Mouse (Mus musculus) kidney, postnatal 25 days (tissue): Measurements from ENCODE around the gene Adap1.
A peak's percentile ranks its signal among the peaks of the same experiment; 100 is the strongest.

Experiments
- DNase-seq, 2 experiments: peaks; one replicate each; pipeline ENCODE4 v3.0.0; 2021; ENCODE audit warnings: mixed read lengths in 2 of 2

The Adap1 gene

DNA sequence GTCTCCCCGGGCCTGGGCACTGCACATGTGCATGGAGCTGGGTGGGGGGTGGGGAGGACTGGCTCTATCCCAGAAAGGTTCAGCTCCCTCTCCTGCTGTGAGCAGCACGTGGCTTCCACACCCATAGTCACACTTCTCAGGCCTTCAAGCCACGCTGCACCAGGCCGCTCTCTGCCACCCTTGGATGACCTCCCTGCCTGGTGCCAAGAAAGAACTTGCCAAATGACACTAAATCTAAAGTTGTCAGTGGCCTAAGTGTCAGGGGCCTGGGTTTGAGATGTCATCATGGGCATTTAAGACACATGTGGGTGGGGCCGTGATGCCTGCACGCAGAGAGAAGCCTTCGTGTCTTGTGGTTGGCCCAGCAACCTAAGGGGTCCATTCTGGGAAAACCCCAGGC lies 5.0 kb downstream of the Adap1 start:
- DNase-seq = peak; percentile 72 to 88

- DNase-seq = peak; percentile 32 to 52
Measured at GRCm38 (mm10) chr5:139317751-139318504, 7.5 kb downstream of the Adap1 start.

DNA sequence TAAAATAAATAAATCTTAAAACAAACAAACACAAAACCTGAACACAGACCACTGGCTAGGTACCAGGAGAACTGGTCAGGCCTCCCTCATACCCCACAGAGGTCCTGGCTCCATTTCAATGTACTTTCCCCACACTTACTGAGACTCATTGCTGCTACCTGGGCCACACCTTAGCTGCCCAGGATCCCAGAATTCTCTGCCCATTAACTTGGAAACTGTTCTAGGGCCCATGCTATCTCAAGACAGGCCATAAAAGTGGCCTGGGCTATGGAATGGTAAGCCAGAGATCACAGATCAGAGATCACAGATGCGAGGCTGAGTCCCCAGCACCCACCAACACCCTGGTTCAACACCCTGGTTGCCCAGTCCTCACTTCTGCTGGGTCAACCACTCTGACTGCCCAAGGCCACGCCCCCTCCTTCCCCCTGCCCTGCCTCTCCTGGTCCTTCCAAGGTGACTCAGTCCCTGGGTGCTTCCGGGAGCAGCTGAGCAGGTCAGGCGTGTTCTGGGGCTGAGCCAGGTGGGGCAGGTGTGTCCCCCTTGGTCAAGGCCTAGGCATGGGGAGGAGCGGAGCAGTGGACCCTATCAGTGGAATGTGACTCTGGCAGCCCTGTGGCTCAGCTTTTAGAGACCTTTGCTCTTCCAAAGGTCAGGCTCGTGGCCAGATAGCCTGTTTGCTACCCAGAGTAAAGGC lies 8.3 kb downstream of the Adap1 start:
- DNase-seq = peak; percentile 95 to 99

GRCm38 (mm10) chr5:139314941-139315642 lies 10.3 kb downstream of the Adap1 start:
- DNase-seq = peak; percentile 68 to 70

GRCm38 (mm10) chr5:139313536-139313935 lies 11.9 kb downstream of the Adap1 start:
- DNase-seq = peak; percentile 42 to 76

DNA sequence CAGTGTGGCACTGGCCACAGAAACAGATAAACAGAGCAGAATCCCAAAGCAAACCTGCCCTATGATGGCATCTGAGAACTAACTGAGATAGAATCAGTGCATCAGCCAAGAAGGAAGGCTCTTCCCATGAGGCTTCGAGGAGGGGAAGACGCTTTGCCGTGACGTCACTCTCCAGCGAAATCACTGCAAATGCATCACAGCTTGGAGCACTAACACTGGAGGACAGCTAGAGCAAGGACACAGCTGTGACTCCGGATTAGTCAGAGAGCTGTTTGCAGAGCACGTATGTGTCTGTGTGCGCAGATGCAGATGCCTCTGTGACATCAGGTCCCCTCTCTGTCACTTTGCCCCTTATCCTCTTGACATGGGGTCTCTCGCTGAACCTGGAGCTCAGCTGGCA lies 13.6 kb downstream of the Adap1 start:
- DNase-seq = no peak

- no peak for DNase-seq
Measured at GRCm38 (mm10) chr5:139310477-139310876, 14.9 kb downstream of the Adap1 start.

GRCm38 (mm10) chr5:139309946-139310345 lies 15.5 kb downstream of the Adap1 start:
- no peak for DNase-seq

DNA sequence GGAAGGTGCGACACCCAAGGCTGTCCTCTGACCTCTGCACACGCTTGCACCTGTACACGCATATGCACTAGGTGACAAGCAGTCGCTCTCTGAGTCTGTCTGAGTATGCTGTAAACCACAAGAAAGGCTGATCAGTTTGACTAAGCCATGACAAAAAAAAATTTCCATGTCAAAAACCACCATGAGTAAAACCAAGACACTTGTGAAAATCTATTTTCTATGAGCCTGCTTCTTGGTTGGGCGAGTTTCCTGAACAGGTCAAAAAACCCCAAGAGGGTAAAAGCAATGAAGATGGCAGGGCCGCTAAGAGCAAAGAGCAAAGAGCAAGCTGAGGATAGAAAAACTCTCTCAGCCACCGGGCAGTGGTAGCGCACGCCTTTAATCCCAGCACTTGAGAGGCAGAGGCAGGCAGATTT lies 21.8 kb downstream of the Adap1 start:
- no peak for DNase-seq

DNA sequence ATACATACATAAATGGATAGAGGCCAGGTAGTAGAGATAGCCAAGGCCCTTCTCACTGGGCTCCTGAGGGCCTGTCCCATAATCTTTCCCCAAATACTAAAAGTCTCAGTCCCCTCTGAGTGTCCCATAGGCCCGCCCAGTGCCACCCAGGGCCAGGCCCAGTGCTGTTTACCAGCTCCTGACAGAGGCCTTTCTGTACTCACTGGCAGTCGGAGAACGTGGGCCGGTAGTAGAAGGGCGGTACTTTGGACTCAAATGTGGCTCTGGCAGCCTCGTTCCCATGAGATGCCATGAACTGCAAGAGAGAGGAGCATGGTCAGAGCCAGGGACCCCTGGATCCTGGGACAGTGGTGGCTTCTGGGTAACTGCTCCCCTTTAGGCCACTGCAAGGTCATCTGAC lies 23.3 kb downstream of the Adap1 start:
- no peak for DNase-seq

GRCm38 (mm10) chr5:139297745-139298144 lies 27.7 kb downstream of the Adap1 start:
- no peak for DNase-seq

DNA sequence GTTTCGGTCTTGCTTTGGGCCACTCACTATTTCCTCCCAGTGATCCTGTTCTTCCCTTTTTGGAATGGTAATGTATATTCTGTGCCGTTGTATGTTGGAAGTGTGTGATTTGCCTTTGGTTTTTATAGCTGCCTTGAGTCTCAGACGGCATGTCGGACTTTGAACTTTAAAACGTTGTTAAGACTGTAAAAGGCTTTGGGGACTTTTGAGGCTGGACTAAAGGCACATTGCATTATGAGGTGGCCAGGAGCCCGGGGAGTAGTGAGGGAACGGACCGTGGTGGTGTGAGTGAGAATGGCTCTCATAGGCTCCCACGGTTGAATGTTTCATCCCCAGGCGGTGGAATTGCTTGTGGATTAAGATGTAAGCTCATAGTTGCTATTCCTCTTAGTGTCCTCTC lies 28.3 kb downstream of the Adap1 start:
- no peak for DNase-seq

GRCm38 (mm10) chr5:139294089-139294488 lies 31.3 kb downstream of the Adap1 start:
- no peak for DNase-seq

GRCm38 (mm10) chr5:139291811-139292560 lies 33.4 kb downstream of the Adap1 start:
- peak; percentile 77 to 79 for DNase-seq

- no peak for DNase-seq
Measured at GRCm38 (mm10) chr5:139290467-139291259, 34.8 kb downstream of the Adap1 start.

GRCm38 (mm10) chr5:139288591-139288990 lies 36.8 kb downstream of the Adap1 start:
- no peak for DNase-seq

DNA sequence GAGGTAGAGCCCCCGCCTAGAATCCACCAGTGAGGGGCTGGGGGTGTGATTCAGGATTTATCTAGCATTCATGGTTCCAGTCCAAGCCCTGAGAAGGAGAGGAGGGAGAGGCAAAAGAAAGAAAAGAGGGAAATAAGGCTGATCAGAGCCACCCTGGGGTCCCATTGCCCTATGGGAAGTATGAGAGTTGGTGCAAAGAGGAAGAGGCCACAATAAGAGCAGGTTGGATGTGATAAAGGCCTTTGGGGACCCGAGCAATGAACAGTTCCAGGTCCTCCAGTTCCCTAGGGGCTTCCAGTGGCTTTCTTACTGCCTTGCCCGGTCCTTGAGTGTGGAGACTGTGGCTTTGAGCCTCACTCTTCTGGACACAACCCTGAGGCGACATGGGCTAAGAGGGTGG lies 37.6 kb downstream of the Adap1 start:
- DNase-seq = no peak

DNA sequence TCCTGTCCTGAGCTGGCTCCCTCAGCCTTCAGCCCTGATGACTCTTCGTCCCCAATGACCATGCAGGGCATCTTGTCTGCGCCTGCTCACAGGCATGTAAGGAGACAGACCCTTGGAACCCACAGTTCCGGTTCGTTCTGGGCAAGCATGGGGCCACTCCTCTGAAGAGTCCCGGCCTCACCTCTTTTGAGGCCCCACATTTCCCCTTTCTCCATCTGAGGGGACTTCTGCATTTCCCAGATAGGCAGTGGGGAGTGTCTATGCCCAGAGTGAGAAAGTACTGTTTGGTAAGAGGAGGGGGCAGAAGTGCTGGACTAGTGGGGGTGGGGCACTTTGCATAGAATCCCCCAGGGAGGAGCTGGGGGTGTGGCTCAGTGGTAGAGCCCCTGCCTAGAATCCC lies 38.3 kb downstream of the Adap1 start:
- DNase-seq = no peak

GRCm38 (mm10) chr5:139286142-139286941 lies 39.1 kb downstream of the Adap1 start:
- DNase-seq = no peak

GRCm38 (mm10) chr5:139285383-139286067 lies 39.9 kb downstream of the Adap1 start:
- no peak for DNase-seq
